Mouse (Mus musculus) kidney, postnatal 0 days (tissue): Measurements from ENCODE around the gene Rxfp1. TPM values are rescaled to one million over a fixed set of nuclear protein-coding genes. Genes with fewer than 3 reads are reported as not detected.
A peak's percentile ranks its signal among the peaks of the same experiment; 100 is the strongest.

Source experiments
- ATAC-seq: fragments of 200-750 bp; cut with Nextera tagmentation; replicated peaks from 2 replicates; pipeline ENCODE4 v1.8.0; 2017; ENCODE audit warnings: low read depth, moderate number of reproducible peaks, moderate TSS enrichment, moderate library complexity; ENCODE audit not compliant: low FRiP score
- DNase-seq: peaks from one replicate; pipeline ENCODE4 v3.0.0-alpha.2; 2016; ENCODE audit warnings: low spot score
- H3K27ac ChIP-seq: fragments of 300-500 bp; sonication (generic); 2 replicates; pipeline ENCODE4 v1.5.1; 2014; ENCODE audit warnings: mild to moderate bottlenecking
- H3K27me3 ChIP-seq: fragments of 300-500 bp; sonication (generic); 2 replicates; pipeline ENCODE4 v1.6.1; 2014; ENCODE audit warnings: low read length, mixed read lengths; ENCODE audit not compliant: insufficient read depth
- H3K36me3 ChIP-seq: fragments of 300-500 bp; sonication (generic); 2 replicates; pipeline ENCODE4 v1.6.1; 2014; ENCODE audit warnings: low read length, mixed read lengths; ENCODE audit not compliant: insufficient read depth
- H3K4me1 ChIP-seq: fragments of 300-500 bp; sonication (generic); replicated peaks from 2 replicates; pipeline ENCODE4 v1.6.1; 2014; ENCODE audit warnings: antibody characterized with exemption, low read length, mixed read lengths; ENCODE audit not compliant: insufficient read depth
- H3K4me2 ChIP-seq: fragments of 300-500 bp; sonication (generic); 2 replicates; pipeline ENCODE4 v1.6.1; 2014; ENCODE audit warnings: mild to moderate bottlenecking, low read length, moderate library complexity, mixed read lengths
- H3K4me3 ChIP-seq: fragments of 300-500 bp; sonication (generic); replicated peaks from 2 replicates; pipeline ENCODE4 v1.5.1; 2014; ENCODE audit warnings: low read depth, low read length
- H3K9ac ChIP-seq: fragments of 300-500 bp; sonication (generic); 2 replicates; pipeline ENCODE4 v1.6.1; 2014; ENCODE audit warnings: low read depth, low read length
- H3K9me3 ChIP-seq: fragments of 300-500 bp; sonication (generic); replicated peaks from 2 replicates; pipeline ENCODE4 v1.6.1; 2016; ENCODE audit warnings: low read length, inconsistent platforms, mixed read lengths
- CTCF ChIP-seq: IDR thresholded peaks from 2 replicates; pipeline ENCODE4 v1.5.1; 2016; ENCODE audit warnings: antibody characterized with exemption, low read depth, mild to moderate bottlenecking, moderate library complexity
- WGBS: fragments of 180-500 bp; shearing (Covaris S2); extraction: QIAGEN DNeasy Blood & Tissue Kit; methylation state at CpG from one replicate; pipeline ENCODE4 v1.1.7; 2014; 5-methylcytosine and 5-hydroxymethylcytosine counted together
- polyA plus RNA-seq: library from polyadenylated mRNA; unstranded; fragments of >200 nt; fragmentation: Nextera tagmentation; extraction: Ambion mirVana; gene quantifications from 2 replicates; pipeline ENCODE4 v1.2.1, GENCODE M21; 2015

Gene Rxfp1
- polyA plus RNA-seq, 1 experiment from 2014 or later, result not detected

- Histone ChIP-seq H3K9me3 (no peaks in the 10 kb centered on the region), H3K27me3 (no peaks in the 10 kb centered on the region), H3K4me2 (no peak overlapping the region), H3K4me3 (no peak overlapping the region), H3K27ac (no peak overlapping the region), H3K36me3 (no peaks in the 10 kb centered on the region), H3K4me1 (no peaks in the 10 kb centered on the region), H3K9ac (no peak overlapping the region)
- ATAC-seq, result no peak
- no peak for TF ChIP-seq CTCF
- 89% methylated on average over 6 of the region's 6 CpGs for WGBS
- DNase-seq, result no peak
Measured at GRCm38 (mm10) chr3:79652129-79652528, 85.6 kb downstream of the Rxfp1 start.

DNA sequence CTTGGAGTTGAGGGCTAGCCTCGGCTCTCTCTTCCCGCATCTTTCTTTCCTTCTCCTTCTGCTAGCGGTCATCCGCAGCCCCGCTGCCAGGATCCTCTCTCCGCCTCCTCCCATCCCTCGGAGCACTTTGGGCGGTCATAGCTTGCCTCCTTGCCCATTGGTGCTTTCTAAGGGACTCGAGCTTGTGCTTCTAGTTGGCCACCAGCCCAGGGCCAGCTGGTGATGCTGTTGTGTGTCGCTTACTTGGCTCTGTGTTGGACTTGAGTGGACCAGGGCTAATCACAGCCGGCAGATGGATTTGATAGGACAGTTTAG lies 108.3 kb downstream of the Rxfp1 start, which contains the start of gene Etfdh:
Etfdh (minus strand) TSS at position 85 of the 315 bp plus-strand sequence.
- peaks cover 16% of the 10 kb centered on the region; the same call in 1 of the 2 replicates for H3K36me3 ChIP-seq
- peak within 1 kb of the TSS; percentile 74 for H3K9ac ChIP-seq
- no peaks in the 10 kb centered on the region for H3K27me3 ChIP-seq
- H3K9me3 ChIP-seq, result no peaks in the 10 kb centered on the region
- peak within 1 kb of the TSS; percentile 72 for H3K4me2 ChIP-seq
- H3K4me1 ChIP-seq, result 0 out of 2 replicates have a peak, but pooled peaks cover 4% of the 10 kb centered on the region
- under 1% methylated on average over 11 of the region's 11 CpGs for WGBS
- TF ChIP-seq CTCF, result no peak
- H3K4me3 ChIP-seq, result peak within 1 kb of the TSS; percentile 73
- peak; percentile 79 for DNase-seq
- peak within 1 kb of the TSS; percentile 77 for H3K27ac ChIP-seq
- peak; percentile 43 for ATAC-seq

DNA sequence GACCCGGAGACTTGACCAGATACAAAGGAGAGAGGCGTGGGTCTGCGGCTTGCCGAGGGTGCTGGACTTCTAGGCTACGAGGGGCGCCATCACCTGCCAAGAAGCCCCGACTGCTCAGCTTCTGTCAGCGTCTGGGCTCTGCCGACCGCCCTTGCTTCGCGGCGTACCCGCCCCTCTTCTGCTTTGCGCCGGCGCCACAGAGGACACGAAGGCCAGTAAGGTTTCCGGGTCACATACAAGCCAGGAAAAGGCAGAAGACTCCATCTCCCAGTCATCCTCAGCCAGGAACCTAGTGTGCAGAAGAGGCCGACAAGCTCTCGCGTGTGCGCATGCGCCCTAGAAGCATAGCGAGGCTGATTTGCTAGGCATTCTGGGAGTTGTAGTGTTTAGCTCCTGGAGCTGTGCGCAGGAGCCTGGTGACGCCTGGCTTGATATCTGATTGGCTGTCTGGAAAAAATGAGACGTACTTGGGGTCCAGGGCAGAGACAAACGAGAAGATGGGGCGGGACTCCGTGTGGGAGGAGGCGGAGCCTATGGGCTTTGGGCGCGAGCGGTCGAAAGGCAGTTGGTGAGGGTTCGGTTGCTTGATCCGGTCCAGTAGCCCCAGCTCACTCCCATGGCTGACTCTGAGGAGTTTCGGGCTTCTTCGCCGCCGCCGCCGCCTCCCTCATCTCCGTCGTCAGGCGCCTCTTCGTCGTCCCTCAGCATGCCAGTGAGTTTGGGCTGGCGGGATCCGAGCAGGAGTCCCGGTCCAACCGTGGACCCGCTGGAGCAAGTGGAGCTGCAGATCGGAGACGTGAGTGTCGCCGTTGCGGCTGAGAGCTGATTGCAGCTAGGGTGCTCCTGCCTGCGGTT lies 108.9 kb downstream of the Rxfp1 start, which contains the start of gene 4930579G24Rik:
4930579G24Rik (plus strand) TSS at position 519 of the 855 bp plus-strand sequence.
- H3K4me2 ChIP-seq, result peak within 1 kb of the TSS; percentile 72
- peak within 1 kb of the TSS; percentile 73 for H3K4me3 ChIP-seq
- no peaks in the 10 kb centered on the region for H3K27me3 ChIP-seq
- TF ChIP-seq CTCF, result no peak
- H3K4me1 ChIP-seq, result 0 out of 2 replicates have a peak, but pooled peaks cover 4% of the 10 kb centered on the region
- ATAC-seq, result peak; percentile 99
- peak within 1 kb of the TSS; percentile 77 for H3K27ac ChIP-seq
- peak; percentile 100 for DNase-seq
- no peaks in the 10 kb centered on the region for H3K9me3 ChIP-seq
- WGBS, result under 1% methylated on average over 60 of the region's 60 CpGs
- peaks cover 14% of the 10 kb centered on the region; the same call in 1 of the 2 replicates for H3K36me3 ChIP-seq
- H3K9ac ChIP-seq, result peak within 1 kb of the TSS; percentile 74

GRCm38 (mm10) chr3:79628182-79628560 lies 109.5 kb downstream of the Rxfp1 start:
- H3K4me1 ChIP-seq, result 0 out of 2 replicates have a peak, but pooled peaks cover 4% of the 10 kb centered on the region
- DNase-seq (no peak), ATAC-seq (no peak; the same call in 1 of the 2 replicates)
- peak overlapping the region; percentile 44 for H3K9ac ChIP-seq
- peaks cover 9% of the 10 kb centered on the region; the same call in 1 of the 2 replicates for H3K36me3 ChIP-seq
- H3K4me3 ChIP-seq, result peak overlapping the region; percentile 73
- peak overlapping the region; percentile 73 for H3K27ac ChIP-seq
- TF ChIP-seq CTCF, result 0 out of 2 replicates have a peak, but pooled peaks have one; percentile 32
- 0% methylated on average over 9 of the region's 9 CpGs for WGBS
- H3K9me3 ChIP-seq, result no peaks in the 10 kb centered on the region
- H3K4me2 ChIP-seq, result peak overlapping the region; percentile 72
- H3K27me3 ChIP-seq, result no peaks in the 10 kb centered on the region

DNA sequence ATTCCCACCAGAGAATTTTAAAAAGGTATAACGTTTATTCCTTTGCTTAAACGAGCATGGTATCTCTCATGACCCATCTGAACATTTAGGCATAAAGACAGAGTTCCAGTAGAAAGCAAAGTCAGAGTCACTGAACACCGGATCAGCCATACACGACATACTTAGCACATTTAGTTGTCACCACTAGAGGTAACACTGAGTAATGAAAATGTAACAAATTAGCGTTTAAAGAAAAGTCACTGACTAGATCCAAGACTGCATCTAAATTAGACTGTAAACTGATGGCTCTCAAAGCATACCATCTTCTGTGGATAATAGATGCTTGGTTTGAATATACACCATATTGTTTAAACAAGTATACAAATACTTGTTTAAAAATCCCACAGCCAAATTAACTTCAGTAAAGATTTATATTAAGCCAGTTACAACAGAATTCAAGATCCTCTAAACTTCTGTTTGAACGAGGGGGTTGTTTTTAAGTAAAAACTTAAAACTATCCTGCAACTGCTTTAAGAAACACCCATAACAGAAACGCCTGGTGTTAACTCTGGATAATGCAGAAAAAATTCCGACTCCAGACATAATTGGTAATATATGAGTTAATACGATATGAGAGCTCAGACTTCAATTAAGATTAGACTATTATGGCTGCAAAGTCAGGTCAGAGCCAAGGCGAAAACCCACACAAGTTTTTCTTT lies 110.0 kb downstream of the Rxfp1 start:
- Histone ChIP-seq H3K4me2 (peak overlapping the region; percentile 72), H3K4me1 (0 out of 2 replicates have a peak, but pooled peaks cover 4% of the 10 kb centered on the region), H3K9ac (peak overlapping the region; percentile 44), H3K27me3 (no peaks in the 10 kb centered on the region), H3K9me3 (no peaks in the 10 kb centered on the region), H3K4me3 (peak overlapping the region; percentile 73), H3K27ac (no peak overlapping the region), H3K36me3 (peaks cover 10% of the 10 kb centered on the region; the same call in 1 of the 2 replicates)
- DNase-seq (peak; percentile 68), ATAC-seq (no peak)
- 16% methylated on average over 10 of the region's 10 CpGs for WGBS
- TF ChIP-seq CTCF, result peak; percentile 58

GRCm38 (mm10) chr3:79609886-79610285 lies 127.8 kb downstream of the Rxfp1 start:
- H3K9ac ChIP-seq, result no peak overlapping the region
- no peak for DNase-seq
- ATAC-seq, result no peak
- no peak overlapping the region for H3K27ac ChIP-seq
- H3K4me3 ChIP-seq, result no peak overlapping the region
- 85% methylated on average over 2 of the region's 2 CpGs for WGBS
- no peak overlapping the region for H3K4me2 ChIP-seq
- no peak for TF ChIP-seq CTCF
- no peaks in the 10 kb centered on the region for H3K4me1 ChIP-seq
- H3K9me3 ChIP-seq, result no peaks in the 10 kb centered on the region
- peaks cover 27% of the 10 kb centered on the region for H3K36me3 ChIP-seq
- no peaks in the 10 kb centered on the region for H3K27me3 ChIP-seq
